Mouse (Mus musculus): ENCODE data around the gene Slain1.
A peak's percentile ranks its signal among the peaks of the same experiment; 100 is the strongest.

The Slain1 gene

GRCm38 (mm10) chr14:103649896-103650334, at the start of gene Slain1:
Gene Slain1, plus strand, starts transcription at chr14:103650228.
- peak; percentile 86 to 89 for DNase-seq

GRCm38 (mm10) chr14:103608063-103608462, 42.0 kb upstream of the Slain1 start:
- peak; percentile 5 to 25 for DNase-seq

GRCm38 (mm10) chr14:103613573-103614271, 36.3 kb upstream of the Slain1 start:
- no peak for DNase-seq

DNA sequence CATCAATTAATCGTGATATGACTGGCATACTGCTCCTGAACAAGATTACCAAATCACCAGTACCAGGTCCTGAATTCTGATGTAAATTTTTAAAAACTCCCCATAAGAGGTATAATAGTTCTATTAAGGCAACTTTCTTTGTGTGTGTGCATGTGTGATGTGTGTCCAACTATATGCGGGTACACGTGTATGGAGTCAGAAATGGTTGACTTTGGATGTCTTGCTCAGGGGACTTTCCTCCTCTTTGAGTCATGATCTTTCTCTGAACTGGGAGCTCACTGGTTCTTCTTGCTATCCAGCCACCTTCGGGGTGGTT, 35.8 kb upstream of the Slain1 start:
- no peak for DNase-seq

- DNase-seq, result no peak
Measured at GRCm38 (mm10) chr14:103619756-103620155, 30.3 kb upstream of the Slain1 start.

DNA sequence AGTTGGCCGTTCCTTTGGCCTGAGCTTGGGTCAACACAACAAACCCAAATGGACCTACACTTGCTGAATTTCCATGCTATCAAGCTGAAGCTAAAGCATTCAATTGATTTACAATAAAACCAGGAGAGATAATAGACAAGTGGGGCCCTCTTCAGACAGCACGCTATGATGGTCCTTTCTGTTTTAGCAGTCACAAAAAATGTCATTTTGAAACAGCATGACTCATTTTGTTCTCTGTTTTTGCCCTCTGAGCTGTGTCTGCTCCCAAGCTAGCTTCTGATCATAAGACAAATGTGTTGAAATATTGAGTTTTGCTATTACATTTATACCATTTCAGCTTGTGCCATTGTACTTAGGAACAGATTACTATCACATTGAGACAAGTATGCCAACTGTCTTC, 28.8 kb upstream of the Slain1 start:
- DNase-seq, result no peak

DNA sequence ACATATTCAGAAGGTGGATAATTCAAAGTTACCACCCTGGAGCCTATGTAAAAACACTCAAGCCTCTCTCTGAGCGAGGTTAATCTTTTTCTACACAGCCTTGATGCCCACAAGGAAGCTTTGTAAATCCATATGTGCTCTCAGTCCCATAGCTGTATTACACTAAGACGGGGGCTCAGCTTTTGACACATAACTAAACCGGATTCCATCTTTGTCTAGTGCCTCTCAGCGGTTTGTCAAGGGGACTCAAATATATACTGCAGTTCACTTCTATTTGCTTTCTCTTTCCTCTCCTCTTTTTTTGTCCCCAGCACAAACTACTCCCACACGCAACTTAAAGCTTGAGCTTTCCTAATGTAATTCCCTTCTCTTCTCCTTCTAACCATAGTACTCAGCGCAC, 23.9 kb upstream of the Slain1 start:
- no peak for DNase-seq

GRCm38 (mm10) chr14:103629639-103630364, 20.2 kb upstream of the Slain1 start:
- no peak for DNase-seq

GRCm38 (mm10) chr14:103630545-103630944, 19.5 kb upstream of the Slain1 start:
- DNase-seq, result peak in 1 of 2 experiments; percentile 11

GRCm38 (mm10) chr14:103643933-103644332, 6.1 kb upstream of the Slain1 start:
- DNase-seq, result no peak

- no peak for DNase-seq
Measured at GRCm38 (mm10) chr14:103647981-103648380, 2.0 kb upstream of the Slain1 start.

GRCm38 (mm10) chr14:103648623-103649255, 1.3 kb upstream of the Slain1 start:
- no peak for DNase-seq

GRCm38 (mm10) chr14:103649302-103649701, 726 bp upstream of the Slain1 start:
- no peak for DNase-seq

GRCm38 (mm10) chr14:103650413-103651101, 529 bp downstream of the Slain1 start:
- DNase-seq, result peak; percentile 65 to 76

GRCm38 (mm10) chr14:103651106-103651505, 1.1 kb downstream of the Slain1 start:
- DNase-seq, result no peak

GRCm38 (mm10) chr14:103651562-103651961, 1.5 kb downstream of the Slain1 start:
- DNase-seq, result no peak

DNA sequence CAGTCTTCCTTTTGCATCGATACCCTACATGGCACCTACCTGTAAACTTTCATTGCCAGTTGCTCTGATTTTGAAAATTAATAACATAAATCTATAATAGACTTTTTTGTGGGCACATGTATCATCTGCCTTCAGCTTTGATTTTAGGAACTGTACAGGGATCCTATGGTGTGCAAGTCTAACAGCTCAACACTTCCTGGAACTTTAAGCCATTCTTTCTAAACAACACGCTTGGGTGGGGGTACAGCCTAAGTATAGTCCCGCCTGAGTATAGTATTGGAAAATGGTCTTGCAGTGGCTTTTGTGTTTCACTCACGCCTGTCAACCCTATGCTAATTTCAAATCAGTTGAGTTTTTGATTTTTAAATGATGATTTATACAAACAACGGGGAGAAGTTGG, 2.5 kb downstream of the Slain1 start:
- DNase-seq, result no peak

DNA sequence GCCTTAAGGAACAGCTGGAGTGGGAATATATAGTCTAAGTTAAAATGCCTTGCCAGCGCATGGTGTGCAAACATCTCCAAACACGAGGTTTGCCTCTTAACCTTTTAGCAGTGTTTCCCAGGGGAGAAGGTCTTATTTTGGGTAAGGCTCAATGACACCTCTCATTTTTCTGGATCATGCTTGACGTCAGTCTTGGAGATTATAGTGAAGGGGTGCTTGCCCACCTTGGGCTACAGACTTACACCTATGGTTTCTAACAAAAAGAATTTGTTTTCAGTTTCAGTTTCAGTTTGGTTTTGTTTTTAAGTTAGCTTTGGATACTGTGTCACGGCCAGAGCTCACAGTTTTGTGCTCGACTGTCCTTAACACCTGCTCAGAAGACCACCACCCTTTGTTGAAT, 3.8 kb downstream of the Slain1 start:
- no peak for DNase-seq

DNA sequence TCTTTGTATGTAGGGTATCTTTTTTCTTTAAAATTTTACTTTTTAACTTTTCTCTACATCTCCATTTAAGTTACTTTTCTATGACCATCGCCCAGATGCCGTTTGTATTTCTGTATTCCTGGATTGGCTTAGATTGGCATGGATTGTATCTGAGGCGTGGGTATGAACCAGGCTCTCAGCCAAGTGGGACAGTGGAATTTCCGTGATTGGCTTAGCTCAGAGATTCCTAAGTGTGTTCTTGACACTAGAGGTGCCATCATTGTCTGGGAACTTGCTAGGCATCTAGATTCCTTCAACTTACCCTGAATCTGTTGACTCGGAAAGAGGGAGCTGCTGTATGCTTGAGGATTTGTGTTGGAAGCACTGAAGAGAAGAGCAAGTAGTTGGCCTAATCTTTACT, 5.4 kb downstream of the Slain1 start:
- DNase-seq, result no peak

GRCm38 (mm10) chr14:103657876-103658275, 7.8 kb downstream of the Slain1 start:
- DNase-seq, result no peak

DNA sequence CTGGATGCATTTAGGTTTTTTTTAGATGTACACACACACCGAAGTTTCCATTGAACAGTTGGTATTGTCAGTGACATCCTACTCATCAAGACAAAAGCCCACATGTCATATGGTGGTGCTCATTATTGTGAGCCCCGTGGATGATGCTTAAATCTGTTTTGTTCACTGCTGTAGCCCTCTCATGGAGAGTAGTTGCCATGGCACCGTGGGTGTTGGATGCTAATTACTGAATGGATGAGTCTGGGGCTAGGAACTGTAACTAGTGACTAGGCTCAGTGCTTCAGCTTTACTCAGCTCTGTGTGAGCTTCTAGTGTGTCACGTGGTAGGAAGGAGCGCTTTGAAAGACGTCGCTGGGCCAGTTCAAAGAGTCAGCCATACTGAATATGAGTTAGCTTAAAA, 13.0 kb downstream of the Slain1 start:
- no peak for DNase-seq

DNA sequence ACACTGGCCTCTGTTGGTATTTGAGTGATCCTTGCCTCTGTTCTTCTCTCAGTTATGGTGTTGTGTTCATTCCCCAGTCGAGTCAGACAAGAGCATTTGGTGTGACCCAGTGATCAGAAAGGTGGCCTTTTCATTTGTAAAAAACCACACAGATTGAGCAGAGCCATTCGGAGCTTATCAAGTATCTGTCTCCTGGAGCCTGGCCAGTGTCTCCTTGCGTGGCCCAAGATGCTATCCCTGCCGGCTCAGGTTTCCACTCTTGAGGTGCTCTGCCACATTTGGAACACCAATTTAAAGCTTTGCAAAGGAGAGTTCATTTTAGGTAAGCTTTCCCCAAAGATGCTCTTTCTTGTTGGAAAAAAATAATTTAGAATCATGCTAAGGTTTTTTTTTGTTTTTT, 14.4 kb downstream of the Slain1 start:
- DNase-seq, result no peak

- DNase-seq, result no peak
Measured at GRCm38 (mm10) chr14:103666347-103666954, 16.4 kb downstream of the Slain1 start.
